Comparison of ENCODE assay signal across 8 mouse cellular contexts in the genomic region with DNA sequence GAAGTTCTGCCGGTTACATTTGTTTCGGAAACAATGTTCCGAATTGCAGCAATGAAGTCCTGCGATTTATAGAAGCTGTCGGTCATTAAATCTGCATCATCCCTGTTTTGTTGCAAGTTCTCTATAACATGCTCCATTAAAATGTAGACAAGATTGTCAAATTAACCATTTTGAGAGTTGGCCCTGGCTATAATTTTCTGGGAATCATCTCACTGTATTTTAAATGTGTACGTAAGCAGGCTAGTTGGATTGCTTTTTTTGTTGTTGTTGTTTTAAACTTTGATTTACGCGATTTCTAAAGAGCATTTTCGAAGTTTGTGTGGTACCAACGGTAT. TPM values are rescaled to one million over a fixed set of nuclear protein-coding genes. Genes with fewer than 3 reads are reported as not detected.
DNase-seq lines count a peak whose midpoint lies in the region; ATAC-seq and TF ChIP-seq lines count a peak whose summit lies in the region.

No protein-coding gene starts in this region.

- H3K9me3 ChIP-seq in embryonic facial prominence, embryonic 13.5 days: no peaks in the 10 kb centered on the region
- H3K9me3 ChIP-seq in intestine, embryonic 16.5 days (ENCODE audit: control insufficient read depth, low read length): no peaks in the 10 kb centered on the region
- no peaks in the 10 kb centered on the region for H3K9me3 ChIP-seq in neural tube, embryonic 13.5 days

- TF ChIP-seq CTCF in liver, adult 2 months (IDR thresholded peaks at IDR 0.05; ENCODE audit: low read depth, low read length): no peak

- no peaks in the 10 kb centered on the region for H3K36me3 ChIP-seq in liver, adult 2 months (ENCODE audit: control insufficient read depth, insufficient read depth, low read length)
- no peaks in the 10 kb centered on the region for H3K36me3 ChIP-seq in embryonic facial prominence, embryonic 13.5 days
- no peaks in the 10 kb centered on the region for H3K36me3 ChIP-seq in intestine, embryonic 16.5 days (ENCODE audit: control insufficient read depth, insufficient read depth, low read length)
- H3K36me3 ChIP-seq in neural tube, embryonic 13.5 days: no peaks in the 10 kb centered on the region

- H3K27me3 ChIP-seq in liver, adult 2 months (ENCODE audit: control insufficient read depth, insufficient read depth, low read length): no peaks in the 10 kb centered on the region
- H3K27me3 ChIP-seq in embryonic facial prominence, embryonic 13.5 days: no peaks in the 10 kb centered on the region
- H3K27me3 ChIP-seq in intestine, embryonic 16.5 days (replicated peaks; ENCODE audit: control insufficient read depth, insufficient read depth, low read length): 0 out of 2 replicates have a peak, but pooled peaks cover 6% of the 10 kb centered on the region
- H3K27me3 ChIP-seq in neural tube, embryonic 13.5 days: no peaks in the 10 kb centered on the region

- ATAC-seq in embryonic facial prominence, embryonic 13.5 days (ENCODE audit: insufficient number of reproducible peaks, insufficient read depth, low FRiP score, low TSS enrichment, low read depth): no peak
- ATAC-seq in intestine, embryonic 16.5 days: no peak
- ATAC-seq in neural tube, embryonic 13.5 days (ENCODE audit: low read depth): no peak

- no peak for TF ChIP-seq POLR2A in liver, adult 2 months (IDR thresholded peaks at IDR 0.05; ENCODE audit: extremely low read depth, insufficient read depth, low read length)

- peak overlapping the region; percentile 98 for H3K9ac ChIP-seq in liver, adult 2 months (ENCODE audit: low read depth, low read length)
- H3K9ac ChIP-seq in embryonic facial prominence, embryonic 13.5 days: peak overlapping the region; percentile 95
- peak overlapping the region; percentile 89 for H3K9ac ChIP-seq in intestine, embryonic 16.5 days (ENCODE audit: low read depth, low read length)
- peak overlapping the region; percentile 94 for H3K9ac ChIP-seq in neural tube, embryonic 13.5 days

- 7% methylated on average over 10 of the region's 10 CpGs for WGBS in liver, adult 2 months
- 16% methylated on average over 10 of the region's 10 CpGs for WGBS in embryonic facial prominence, embryonic 13.5 days
- 21% methylated on average over 10 of the region's 10 CpGs for WGBS in intestine, embryonic 16.5 days
- 9% methylated on average over 10 of the region's 10 CpGs for WGBS in neural tube, embryonic 13.5 days

- H3K4me1 ChIP-seq in liver, adult 2 months (ENCODE audit: control insufficient read depth, insufficient read depth, low read length): peaks cover 7% of the 10 kb centered on the region; the same call in 1 of the 2 replicates
- peaks cover 14% of the 10 kb centered on the region for H3K4me1 ChIP-seq in embryonic facial prominence, embryonic 13.5 days
- H3K4me1 ChIP-seq in intestine, embryonic 16.5 days (ENCODE audit: control insufficient read depth, insufficient read depth, low read length): no peaks in the 10 kb centered on the region
- peaks cover 35% of the 10 kb centered on the region for H3K4me1 ChIP-seq in neural tube, embryonic 13.5 days (replicated peaks)

- H3K79me2 ChIP-seq in liver, adult 2 months (ENCODE audit: control insufficient read depth, insufficient read depth, low read length): peaks cover 8% of the 10 kb centered on the region; the same call in 1 of the 2 replicates

- peak overlapping the region; percentile 94; the same call in 1 of the 2 replicates for H3K27ac ChIP-seq in liver, adult 2 months (replicated peaks; ENCODE audit: insufficient read depth, low read depth, low read length)
- peak overlapping the region; percentile 97; the same call in 1 of the 2 replicates for H3K27ac ChIP-seq in embryonic facial prominence, embryonic 13.5 days
- peak overlapping the region; percentile 83 for H3K27ac ChIP-seq in intestine, embryonic 16.5 days (ENCODE audit: low read length)
- peak overlapping the region; percentile 99 for H3K27ac ChIP-seq in neural tube, embryonic 13.5 days (replicated peaks)

- DNase-seq in liver, adult 2 months (ENCODE audit: extremely low read depth, low read depth, low spot score): no peak
- DNase-seq in liver: no peak
- no peak for DNase-seq in layer of hippocampus, postnatal 14 days (ENCODE audit: low spot score in 2 of 2)
- DNase-seq in gastrocnemius, adult 18-20 months (ENCODE audit: low spot score): no peak
- DNase-seq in T-cell, adult 2 months (ENCODE audit: low spot score): no peak

- H3K4me2 ChIP-seq in embryonic facial prominence, embryonic 13.5 days: peak overlapping the region; percentile 61
- peak overlapping the region; percentile 60 for H3K4me2 ChIP-seq in intestine, embryonic 16.5 days (ENCODE audit: low read depth, low read length)
- H3K4me2 ChIP-seq in neural tube, embryonic 13.5 days: peak overlapping the region; percentile 63

- H3K4me3 ChIP-seq in liver, adult 2 months (ENCODE audit: insufficient read depth, low read depth, low read length): peak overlapping the region; percentile 77
- peak overlapping the region; percentile 89 for H3K4me3 ChIP-seq in embryonic facial prominence, embryonic 13.5 days
- H3K4me3 ChIP-seq in intestine, embryonic 16.5 days (ENCODE audit: low read length): peak overlapping the region; percentile 78
- peak overlapping the region; percentile 94 for H3K4me3 ChIP-seq in neural tube, embryonic 13.5 days

RNA-seq across cellular contexts. Expression of a gene that starts 0.8 kb away (rescaled TPM):
- 30.4 and 33.1 TPM in 2 replicates for total RNA-seq in liver, adult 2 months (2014; rRNA removed)
- 52.4 and 58.7 TPM in 2 replicates for polyA plus RNA-seq in liver, adult 2 months (2012; rRNA removed)
- polyA plus RNA-seq in embryonic facial prominence, embryonic 13.5 days (2015; fragmentation: Nextera tagmentation; extraction: Ambion mirVana): 30.4 TPM in 2 replicates
- polyA plus RNA-seq in intestine, embryonic 16.5 days (2015; fragmentation: Nextera tagmentation; extraction: Ambion mirVana): 8.4 and 9.3 TPM in 2 replicates
- 45.6 and 48.1 TPM in 2 replicates for polyA plus RNA-seq in neural tube, embryonic 13.5 days (2015; fragmentation: Nextera tagmentation; extraction: Ambion mirVana)
- 100 to 1,000 TPM; 480 to 495 TPM for total RNA-seq in layer of hippocampus, postnatal 14 days (2021)
- 100 to 1,000 TPM; 274 to 325 TPM for total RNA-seq in gastrocnemius, adult 18-20 months (2021)
